Mouse (Mus musculus): Measurements from ENCODE around the gene Peak1. TPM values are rescaled to one million over a fixed set of nuclear protein-coding genes. Genes with fewer than 3 reads are reported as not detected.
A peak's percentile ranks its signal among the peaks of the same experiment; 100 is the strongest.

The Peak1 gene
- polyA plus RNA-seq, 1 experiment from 2014 or later = 3.4 TPM

DNA sequence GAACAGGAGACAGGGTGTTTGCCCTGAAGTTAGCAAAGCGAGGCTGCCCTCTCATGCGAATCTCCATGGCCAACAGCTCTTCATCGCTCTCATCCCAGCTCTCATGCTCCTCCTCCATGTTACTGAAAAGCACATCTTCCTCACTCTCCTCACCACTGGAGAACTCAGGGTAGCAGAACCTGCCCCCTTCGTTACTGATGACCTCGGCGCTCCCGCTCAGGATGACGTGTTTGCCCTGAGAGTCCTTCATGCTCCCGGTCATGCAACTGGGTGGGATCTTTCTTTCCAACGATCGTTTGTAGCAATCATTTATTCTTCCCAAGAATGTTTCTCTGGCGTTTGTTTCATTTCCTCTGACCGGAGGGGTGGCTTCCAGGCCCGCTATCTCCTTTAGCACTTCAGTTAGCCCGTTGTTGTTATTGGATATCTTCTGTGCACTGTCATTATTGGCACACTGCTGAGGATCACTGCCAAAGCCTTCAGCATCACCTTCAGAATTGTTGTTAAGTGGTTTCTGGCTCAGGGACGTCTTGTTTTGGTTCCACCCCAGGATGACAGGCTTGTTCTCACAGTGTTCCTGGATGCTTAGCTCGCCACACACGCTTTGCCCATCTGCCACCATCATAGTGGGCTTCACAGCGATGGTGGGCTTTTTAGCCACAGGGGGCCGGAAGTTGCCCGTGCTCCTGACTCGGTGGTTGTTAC, 157.9 kb downstream of the Peak1 start:
- H3K27me3 ChIP-seq = no peaks in the 10 kb centered on the region
- H3K4me3 ChIP-seq (replicated peaks) = no peak overlapping the region
- H3K4me2 ChIP-seq (replicated peaks) = no peak overlapping the region
- ATAC-seq = no peak
- peaks cover 5% of the 10 kb centered on the region for H3K9me3 ChIP-seq
- H3K27ac ChIP-seq = no peak overlapping the region
- no peaks in the 10 kb centered on the region for H3K4me1 ChIP-seq (replicated peaks)
- WGBS = 93% methylated on average over 22 of the region's 22 CpGs
- 0 out of 2 replicates have a peak, but pooled peaks cover 3% of the 10 kb centered on the region for H3K36me3 ChIP-seq
- no peak overlapping the region for H3K9ac ChIP-seq (replicated peaks)

DNA sequence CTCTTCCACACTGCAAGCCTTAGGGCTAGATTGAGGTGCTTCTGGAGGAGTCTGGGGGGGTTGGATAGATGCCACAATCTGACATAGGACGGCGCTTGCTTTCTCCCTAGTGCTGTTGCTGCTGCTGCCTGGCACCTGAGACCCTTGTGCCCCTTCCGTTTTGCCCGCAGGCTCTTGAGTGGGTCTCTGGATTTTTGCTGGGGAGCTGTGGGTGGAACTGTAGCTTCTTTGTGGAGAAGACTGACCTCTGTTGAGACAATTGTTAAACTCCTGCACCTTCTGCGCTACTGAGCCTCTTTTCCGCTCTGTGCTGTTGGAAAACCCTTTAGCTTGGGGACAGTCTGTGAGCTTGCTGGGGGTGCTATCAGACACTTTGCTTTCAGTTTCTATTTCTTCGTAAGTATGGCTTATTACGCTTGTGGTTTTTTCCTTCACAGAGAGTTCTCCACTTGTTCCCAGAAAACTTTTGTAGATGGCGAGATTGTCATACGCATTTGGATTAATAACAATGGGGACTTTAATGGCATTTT, 159.5 kb downstream of the Peak1 start:
- no peaks in the 10 kb centered on the region for H3K27me3 ChIP-seq
- no peaks in the 10 kb centered on the region for H3K4me1 ChIP-seq (replicated peaks)
- H3K27ac ChIP-seq = no peak overlapping the region
- peaks cover 5% of the 10 kb centered on the region for H3K9me3 ChIP-seq
- H3K36me3 ChIP-seq = 0 out of 2 replicates have a peak, but pooled peaks cover 3% of the 10 kb centered on the region
- no peak overlapping the region for H3K9ac ChIP-seq (replicated peaks)
- no peak for ATAC-seq
- 93% methylated on average over 10 of the region's 10 CpGs for WGBS
- H3K4me2 ChIP-seq (replicated peaks) = no peak overlapping the region
- no peak overlapping the region for H3K4me3 ChIP-seq (replicated peaks)

DNA sequence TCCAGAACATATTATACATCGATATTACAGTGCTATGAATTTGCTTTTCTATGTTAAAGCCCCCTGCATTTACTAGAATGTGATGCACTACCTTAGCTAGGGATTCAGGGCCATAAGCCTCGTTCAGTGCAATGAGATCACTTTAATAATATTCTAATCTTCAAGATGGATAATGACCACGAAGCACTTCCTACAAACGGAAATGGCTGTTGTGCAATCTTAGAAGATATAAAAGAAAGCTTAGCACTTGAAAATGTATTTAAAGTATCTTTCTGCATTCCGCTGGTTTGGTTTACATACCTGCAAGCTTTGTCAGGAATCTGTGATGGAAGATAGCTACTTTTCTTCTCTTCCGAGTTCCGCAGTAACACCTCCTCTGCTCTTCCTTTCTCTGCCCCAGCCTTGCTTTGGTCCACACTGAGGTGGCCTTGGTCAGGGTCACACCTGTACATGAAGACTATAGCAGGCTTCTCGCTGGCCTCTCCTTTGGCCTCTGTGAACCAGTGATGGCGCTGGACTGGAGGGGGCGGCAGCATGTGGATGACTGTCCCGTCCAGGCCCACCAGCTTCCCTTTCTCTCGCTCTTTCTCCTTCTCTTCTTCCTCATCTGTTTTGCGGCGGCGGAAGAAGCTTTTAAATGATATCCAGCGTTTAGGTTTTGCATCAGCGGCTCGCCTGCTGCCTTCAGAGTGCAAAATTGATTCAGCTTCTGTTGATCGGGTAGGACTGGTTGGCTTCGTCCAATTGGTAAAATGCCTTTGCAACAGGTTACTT, 160.5 kb downstream of the Peak1 start:
- Histone ChIP-seq H3K27me3 (no peaks in the 10 kb centered on the region), H3K4me2 (replicated peaks) (no peak overlapping the region), H3K27ac (no peak overlapping the region), H3K9ac (replicated peaks) (no peak overlapping the region), H3K4me3 (replicated peaks) (no peak overlapping the region), H3K9me3 (peaks cover 5% of the 10 kb centered on the region), H3K36me3 (0 out of 2 replicates have a peak, but pooled peaks cover 3% of the 10 kb centered on the region), H3K4me1 (replicated peaks) (no peaks in the 10 kb centered on the region)
- WGBS = 91% methylated on average over 20 of the region's 20 CpGs
- ATAC-seq = no peak

DNA sequence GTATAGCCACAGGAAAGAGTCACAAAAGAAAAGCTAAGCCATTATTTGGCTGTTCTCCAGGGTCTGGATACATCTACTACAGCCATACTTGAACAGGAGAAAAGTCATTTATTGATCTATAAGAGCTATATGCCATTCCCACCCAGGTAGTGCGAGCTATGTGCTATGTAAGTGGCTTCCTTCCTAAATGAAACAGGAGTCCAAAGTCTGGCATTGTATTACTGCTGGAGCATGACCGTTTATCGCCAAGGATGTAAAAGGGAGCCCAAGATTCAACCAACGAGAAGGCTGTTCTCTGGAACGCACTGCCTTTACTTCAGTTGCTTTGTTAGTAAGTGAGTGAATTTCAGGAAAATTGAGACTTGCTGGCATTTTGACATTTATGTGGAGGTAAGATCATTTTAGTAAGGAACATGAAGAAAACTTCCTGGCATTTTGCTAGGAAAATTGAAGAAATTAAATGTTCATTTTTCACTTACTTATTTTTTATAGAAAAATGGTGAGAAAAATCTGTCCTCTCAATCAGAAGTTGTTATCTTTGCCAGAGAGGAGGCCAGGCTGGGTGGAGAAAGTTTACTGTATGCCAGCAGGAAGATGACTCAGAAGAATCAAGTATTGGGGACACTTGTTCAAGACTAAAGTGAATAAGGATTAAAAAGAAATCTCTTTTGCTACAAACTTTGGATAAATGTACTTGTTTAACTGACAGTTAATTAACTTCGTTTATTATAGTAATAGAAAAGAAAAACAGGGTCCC, 162.0 kb downstream of the Peak1 start:
- Histone ChIP-seq H3K36me3 (0 out of 2 replicates have a peak, but pooled peaks cover 3% of the 10 kb centered on the region), H3K27ac (no peak overlapping the region), H3K4me3 (replicated peaks) (no peak overlapping the region), H3K9ac (replicated peaks) (no peak overlapping the region), H3K4me2 (replicated peaks) (no peak overlapping the region), H3K27me3 (no peaks in the 10 kb centered on the region), H3K9me3 (peaks cover 5% of the 10 kb centered on the region), H3K4me1 (replicated peaks) (no peaks in the 10 kb centered on the region)
- ATAC-seq = no peak
- WGBS = 84% methylated on average over 6 of the region's 6 CpGs

DNA sequence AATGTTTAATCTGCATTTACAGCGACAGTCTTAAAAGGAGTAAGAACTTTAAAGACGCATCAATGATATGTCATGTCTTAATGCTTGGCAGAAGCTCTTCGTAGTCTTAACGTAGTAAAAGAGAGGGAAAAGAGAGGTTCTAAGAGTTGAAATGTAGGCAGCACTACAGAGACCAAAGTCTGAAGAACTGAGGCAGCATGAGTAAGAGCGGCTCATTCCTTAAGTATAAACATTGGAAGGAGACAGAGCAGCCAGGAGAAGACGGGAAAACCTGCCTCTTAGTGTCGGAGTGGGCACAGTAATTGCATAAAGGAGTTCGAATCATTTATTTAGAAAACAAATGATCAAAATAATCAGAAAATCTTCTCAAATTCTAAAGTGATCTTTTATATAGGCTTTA, 173.5 kb downstream of the Peak1 start:
- Histone ChIP-seq H3K4me1 (replicated peaks) (no peaks in the 10 kb centered on the region), H3K27me3 (no peaks in the 10 kb centered on the region), H3K9ac (replicated peaks) (no peak overlapping the region), H3K27ac (no peak overlapping the region), H3K36me3 (no peaks in the 10 kb centered on the region), H3K4me2 (replicated peaks) (no peak overlapping the region), H3K4me3 (replicated peaks) (no peak overlapping the region), H3K9me3 (no peaks in the 10 kb centered on the region)
- no peak for ATAC-seq
- WGBS = 85% methylated on average over 8 of the region's 8 CpGs

DNA sequence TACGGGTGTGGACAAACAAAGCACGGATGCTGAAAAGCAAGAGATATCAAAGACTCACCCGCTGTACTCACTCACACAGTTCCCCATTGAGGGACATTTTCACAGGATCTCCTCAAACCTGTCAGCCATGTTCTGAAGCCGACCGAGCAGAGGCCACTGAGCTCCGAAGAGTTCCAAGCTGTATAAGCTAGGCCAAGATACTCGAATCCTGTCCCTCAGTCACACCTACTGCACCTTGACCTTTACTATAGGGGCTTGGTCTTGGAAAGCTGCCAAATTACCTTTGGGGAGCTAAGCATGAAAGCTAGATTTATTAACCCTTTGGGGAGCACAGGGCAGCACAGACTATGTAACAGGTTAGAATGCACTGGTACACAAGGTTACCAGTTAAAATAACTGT, 174.0 kb downstream of the Peak1 start:
- Histone ChIP-seq H3K4me1 (replicated peaks) (no peaks in the 10 kb centered on the region), H3K36me3 (no peaks in the 10 kb centered on the region), H3K4me2 (replicated peaks) (no peak overlapping the region), H3K9me3 (no peaks in the 10 kb centered on the region), H3K4me3 (replicated peaks) (no peak overlapping the region), H3K27me3 (no peaks in the 10 kb centered on the region), H3K27ac (no peak overlapping the region), H3K9ac (replicated peaks) (no peak overlapping the region)
- 88% methylated on average over 7 of the region's 7 CpGs for WGBS
- ATAC-seq = no peak

DNA sequence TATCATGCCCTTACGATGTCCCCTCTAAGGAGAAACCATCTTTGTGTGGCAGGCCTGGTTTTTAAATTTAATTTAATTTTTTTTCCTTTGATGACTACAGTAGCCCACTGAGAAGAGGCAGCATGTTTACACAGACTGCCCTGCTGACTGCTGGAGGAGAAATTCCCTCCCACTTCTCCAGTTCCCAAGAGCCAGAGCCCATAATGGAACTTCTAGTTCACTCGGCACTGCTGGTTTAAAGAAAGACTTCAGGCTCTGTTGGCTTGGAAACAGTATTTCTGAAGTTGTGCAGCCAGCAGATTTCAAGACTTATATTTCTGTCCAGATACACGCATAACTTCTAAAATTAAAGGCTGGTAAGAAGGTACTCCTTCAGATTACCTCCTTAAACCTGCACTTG, 175.2 kb downstream of the Peak1 start:
- no peaks in the 10 kb centered on the region for H3K9me3 ChIP-seq
- H3K4me2 ChIP-seq (replicated peaks) = no peak overlapping the region
- H3K27ac ChIP-seq = no peak overlapping the region
- 81% methylated on average over 3 of the region's 3 CpGs for WGBS
- no peaks in the 10 kb centered on the region for H3K4me1 ChIP-seq (replicated peaks)
- H3K36me3 ChIP-seq = no peaks in the 10 kb centered on the region
- H3K9ac ChIP-seq (replicated peaks) = no peak overlapping the region
- no peak overlapping the region for H3K4me3 ChIP-seq (replicated peaks)
- no peaks in the 10 kb centered on the region for H3K27me3 ChIP-seq
- ATAC-seq = no peak

DNA sequence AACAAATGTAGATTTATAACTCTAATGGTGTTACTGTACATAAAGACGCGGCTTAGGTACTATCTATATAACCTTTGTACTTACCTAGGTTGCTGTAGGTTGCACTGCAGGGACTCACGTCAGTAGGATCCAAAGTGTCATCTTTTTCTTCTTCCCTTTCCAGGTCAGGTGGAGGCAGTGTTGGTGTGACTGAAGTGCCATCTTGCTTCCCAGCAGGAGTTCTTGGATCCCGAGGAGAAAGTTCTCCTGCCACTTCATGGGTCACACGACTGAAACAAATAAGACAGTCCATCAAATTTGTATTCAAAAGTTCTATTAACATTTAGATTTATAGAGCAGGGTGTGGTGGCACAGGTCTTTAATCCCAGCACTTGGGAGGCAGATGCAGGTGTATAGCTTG, 176.8 kb downstream of the Peak1 start:
- H3K27ac ChIP-seq = no peak overlapping the region
- no peaks in the 10 kb centered on the region for H3K36me3 ChIP-seq
- no peak overlapping the region for H3K4me3 ChIP-seq (replicated peaks)
- no peak overlapping the region for H3K9ac ChIP-seq (replicated peaks)
- H3K9me3 ChIP-seq = no peaks in the 10 kb centered on the region
- H3K27me3 ChIP-seq = no peaks in the 10 kb centered on the region
- ATAC-seq = no peak
- no peaks in the 10 kb centered on the region for H3K4me1 ChIP-seq (replicated peaks)
- 89% methylated on average over 5 of the region's 5 CpGs for WGBS
- no peak overlapping the region for H3K4me2 ChIP-seq (replicated peaks)

DNA sequence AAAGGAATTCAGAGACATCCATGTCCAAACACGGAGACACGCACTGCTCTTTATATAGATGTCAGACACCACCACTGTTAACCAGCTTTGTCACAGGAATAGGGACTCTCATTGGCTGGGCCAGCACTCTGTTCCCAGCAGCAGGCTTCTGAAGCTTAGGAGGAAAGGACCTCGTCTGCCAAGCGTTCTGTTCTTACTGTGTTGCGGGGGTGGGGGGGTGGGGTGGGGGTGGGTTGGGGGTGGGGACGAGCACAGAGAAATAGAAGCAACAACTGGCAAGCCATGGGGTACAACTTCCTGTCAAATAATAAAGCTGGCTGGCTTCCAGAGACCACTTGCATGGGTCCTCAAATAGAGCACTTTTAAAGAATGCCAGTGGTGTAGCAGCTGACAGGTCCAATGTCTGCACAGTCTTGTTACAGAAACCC, 182.0 kb downstream of the Peak1 start:
- Histone ChIP-seq H3K27ac (no peak overlapping the region), H3K4me1 (replicated peaks) (no peaks in the 10 kb centered on the region), H3K27me3 (no peaks in the 10 kb centered on the region), H3K36me3 (no peaks in the 10 kb centered on the region), H3K9me3 (no peaks in the 10 kb centered on the region), H3K4me2 (replicated peaks) (no peak overlapping the region), H3K4me3 (replicated peaks) (no peak overlapping the region), H3K9ac (replicated peaks) (no peak overlapping the region)
- 28% methylated on average over 6 of the region's 6 CpGs for WGBS
- ATAC-seq = 0 out of 2 replicates have a peak, but pooled peaks have one; percentile 37

DNA sequence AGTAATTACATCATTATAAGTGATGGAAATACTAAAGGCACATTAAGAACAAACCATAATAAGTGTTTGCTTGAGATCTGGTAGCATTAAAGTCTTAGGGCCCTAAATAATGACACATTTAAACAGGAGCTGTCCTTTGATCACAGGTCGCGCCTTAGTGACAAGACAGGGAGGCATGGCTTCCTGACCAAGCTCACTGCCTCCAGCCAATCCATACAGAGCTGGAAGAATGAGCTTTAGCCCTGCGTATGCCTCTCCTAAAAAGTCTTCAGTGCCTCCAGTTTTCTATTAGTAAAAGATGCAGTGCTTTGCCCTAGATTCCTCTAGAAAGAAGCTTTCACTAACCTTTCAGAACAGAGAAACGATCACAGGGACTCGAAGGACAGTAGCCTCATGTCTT, 182.6 kb downstream of the Peak1 start:
- Histone ChIP-seq H3K4me1 (replicated peaks) (no peaks in the 10 kb centered on the region), H3K36me3 (no peaks in the 10 kb centered on the region), H3K9ac (replicated peaks) (no peak overlapping the region), H3K27ac (no peak overlapping the region), H3K9me3 (no peaks in the 10 kb centered on the region), H3K4me3 (replicated peaks) (no peak overlapping the region), H3K4me2 (replicated peaks) (no peak overlapping the region), H3K27me3 (no peaks in the 10 kb centered on the region)
- 73% methylated on average over 5 of the region's 5 CpGs for WGBS
- ATAC-seq = no peak

DNA sequence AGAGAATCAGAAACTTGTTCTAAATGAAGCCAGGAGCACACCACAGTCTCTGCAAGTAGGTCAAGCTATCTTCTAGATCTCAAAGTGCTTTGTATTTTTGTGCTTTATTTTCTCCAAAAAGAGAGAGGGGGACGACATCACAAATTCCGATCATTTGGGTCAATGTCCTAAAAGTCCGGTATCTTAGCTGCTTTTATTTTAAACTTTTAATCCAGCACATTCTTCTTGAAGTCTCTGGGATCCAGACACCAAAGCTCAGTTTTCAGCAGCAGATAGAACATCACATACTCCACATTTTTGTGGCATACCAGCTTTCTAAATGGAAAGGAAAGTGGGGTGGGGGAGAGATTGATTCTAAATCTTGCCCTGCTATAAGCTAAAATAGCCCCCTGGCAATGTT, 183.3 kb downstream of the Peak1 start:
- Histone ChIP-seq H3K27ac (no peak overlapping the region), H3K4me1 (replicated peaks) (no peaks in the 10 kb centered on the region), H3K9ac (replicated peaks) (no peak overlapping the region), H3K9me3 (no peaks in the 10 kb centered on the region), H3K36me3 (no peaks in the 10 kb centered on the region), H3K4me2 (replicated peaks) (no peak overlapping the region), H3K27me3 (no peaks in the 10 kb centered on the region), H3K4me3 (replicated peaks) (no peak overlapping the region)
- ATAC-seq = no peak
- whole genome bisulfite sequencing = 87% methylated on average over 3 of the region's 3 CpGs

DNA sequence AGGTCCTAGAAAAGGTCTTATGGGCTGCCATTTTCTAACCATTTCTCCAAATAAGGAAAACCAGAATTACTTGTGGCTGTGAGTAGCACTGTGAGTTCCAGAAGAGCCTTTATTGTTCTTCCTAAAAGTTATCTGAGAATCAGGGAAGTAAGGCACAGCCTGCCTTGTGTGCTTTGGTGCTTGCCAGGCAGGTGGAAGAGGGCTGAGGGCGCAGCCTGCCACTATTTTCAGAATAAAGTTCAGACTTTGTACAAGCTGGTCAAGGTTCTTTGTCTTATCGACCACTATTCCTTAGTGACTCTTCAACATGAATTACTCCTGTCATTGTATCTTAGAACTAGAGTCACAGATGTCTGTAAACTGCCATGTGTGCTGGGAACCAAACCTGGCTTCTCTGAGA, 184.6 kb downstream of the Peak1 start:
- 84% methylated on average over 2 of the region's 2 CpGs for WGBS
- ATAC-seq = no peak
- H3K9ac ChIP-seq (replicated peaks) = no peak overlapping the region

More for the DNA sequence above, 184.6 kb downstream of the Peak1 start:
- Histone ChIP-seq H3K4me2 (replicated peaks) (no peak overlapping the region), H3K27ac (no peak overlapping the region), H3K4me3 (replicated peaks) (no peak overlapping the region), H3K36me3 (no peaks in the 10 kb centered on the region), H3K4me1 (replicated peaks) (no peaks in the 10 kb centered on the region), H3K9me3 (no peaks in the 10 kb centered on the region), H3K27me3 (no peaks in the 10 kb centered on the region)

Measured in midbrain, embryonic 13.5 days (tissue).